Mouse (Mus musculus): Measurements from ENCODE around the gene Lsg1.
A peak's percentile ranks its signal among the peaks of the same experiment; 100 is the strongest.

The Lsg1 gene

DNA sequence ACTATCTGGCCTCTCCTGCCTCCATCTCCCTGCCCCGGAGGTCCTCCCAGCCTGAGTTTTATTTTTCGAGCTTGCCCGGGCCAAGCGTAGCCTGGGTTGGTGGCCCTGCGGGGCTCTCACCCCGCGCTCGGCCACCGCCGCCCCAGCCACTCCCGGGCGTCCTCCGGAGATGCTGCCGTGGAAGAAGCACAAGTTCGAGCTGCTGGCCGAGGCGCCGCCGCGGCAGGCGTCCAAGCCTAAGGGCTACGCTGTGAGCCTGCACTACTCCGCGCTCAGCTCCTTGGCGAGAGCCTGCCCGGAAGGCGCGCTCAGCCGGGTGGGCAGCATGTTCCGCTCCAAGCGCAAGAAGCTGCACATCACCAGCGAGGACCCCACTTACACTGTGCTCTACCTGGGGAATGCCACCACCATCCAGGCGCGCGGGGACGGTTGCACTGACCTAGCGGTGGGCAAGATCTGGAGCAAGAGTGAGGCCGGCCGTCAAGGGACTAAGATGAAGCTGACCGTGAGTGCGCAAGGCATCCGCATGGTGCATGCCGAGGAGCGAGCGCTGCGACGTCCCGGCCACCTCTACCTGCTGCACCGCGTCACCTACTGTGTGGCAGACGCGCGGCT, 13.1 kb upstream of the Lsg1 start:
- DNase-seq (ENCODE audit: low spot score) = peak; percentile 44

- peak; percentile 81 for DNase-seq (ENCODE audit: low spot score)
Measured at GRCm38 (mm10) chr16:30599491-30600268, 12.3 kb upstream of the Lsg1 start, which contains the start of gene Fam43a. Fam43a (plus strand) TSS chr16:30599723.

DNA sequence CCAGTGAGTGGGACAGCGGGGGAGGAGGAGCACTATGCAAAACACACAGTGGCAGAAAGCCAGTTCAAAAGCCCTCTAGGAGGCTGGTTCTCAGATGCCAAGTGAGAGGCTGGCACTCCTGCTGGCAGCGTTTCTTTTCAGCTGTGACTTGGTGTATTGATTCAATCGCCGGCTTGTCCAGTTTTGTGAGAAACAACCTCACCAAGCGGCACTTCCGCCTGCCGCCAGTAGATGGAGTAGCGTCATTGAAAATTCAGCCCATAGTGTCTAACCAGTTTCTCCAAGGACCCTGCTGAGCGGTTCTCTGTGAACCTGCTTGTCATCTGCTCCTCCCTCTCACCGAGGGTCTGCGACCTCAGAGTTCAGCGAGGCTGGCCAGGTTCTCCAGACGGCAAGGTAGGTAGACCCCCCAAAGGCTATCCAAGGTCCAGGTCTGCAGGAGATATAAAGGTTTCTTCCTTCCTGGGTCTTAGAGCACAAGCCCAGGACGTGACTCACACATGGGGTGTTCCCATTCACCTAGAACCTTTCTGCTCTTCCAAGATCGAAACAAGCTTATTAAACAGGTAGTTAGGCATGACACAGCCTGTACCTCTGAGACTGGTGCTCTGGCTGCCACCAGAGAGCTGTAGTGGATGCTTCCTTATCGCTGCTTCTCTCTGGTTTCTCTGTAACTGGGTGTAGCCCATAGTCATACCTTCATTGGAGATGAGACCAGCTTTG, 9.7 kb upstream of the Lsg1 start:
- peak; percentile 95 for DNase-seq (ENCODE audit: low spot score)

DNA sequence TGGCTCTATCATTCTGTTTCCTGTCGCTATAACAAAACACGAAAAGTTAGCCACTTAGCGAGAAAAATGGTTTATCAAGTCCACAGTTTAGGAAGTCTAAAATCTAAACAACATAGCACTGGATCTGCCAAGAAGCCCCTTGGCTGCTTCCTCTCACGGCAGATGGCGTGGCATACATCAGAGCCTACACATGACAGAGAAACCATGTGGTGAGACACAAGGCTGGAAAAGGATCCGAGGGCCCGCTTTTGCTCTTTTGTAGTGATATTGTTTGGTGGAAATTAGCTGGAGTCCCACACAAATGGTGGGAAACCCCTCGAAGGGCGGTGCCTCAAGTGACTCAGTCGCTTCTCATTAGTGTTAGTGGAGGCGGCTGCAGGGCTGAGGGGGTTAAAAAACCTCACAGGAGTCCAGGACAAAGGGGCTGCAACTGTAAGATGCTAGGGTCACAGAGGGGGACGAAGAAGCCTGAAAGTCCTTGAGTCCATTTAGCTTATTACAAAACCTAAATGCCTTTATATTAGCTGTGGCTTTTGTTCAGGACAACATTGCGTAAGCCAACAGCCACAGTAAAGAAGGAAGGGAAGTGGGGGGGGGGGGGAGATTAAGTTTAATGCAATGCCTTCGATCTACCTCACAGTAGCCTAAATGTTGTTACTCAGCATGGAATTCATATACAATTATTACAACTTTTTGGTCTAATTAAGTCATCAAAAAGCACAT, 8.6 kb upstream of the Lsg1 start:
- DNase-seq (ENCODE audit: low spot score) = peak; percentile 58

GRCm38 (mm10) chr16:30595356-30595755, 8.0 kb upstream of the Lsg1 start:
- no peak for DNase-seq (ENCODE audit: low spot score)

GRCm38 (mm10) chr16:30591990-30592389, 4.6 kb upstream of the Lsg1 start:
- DNase-seq (ENCODE audit: low spot score) = no peak

DNA sequence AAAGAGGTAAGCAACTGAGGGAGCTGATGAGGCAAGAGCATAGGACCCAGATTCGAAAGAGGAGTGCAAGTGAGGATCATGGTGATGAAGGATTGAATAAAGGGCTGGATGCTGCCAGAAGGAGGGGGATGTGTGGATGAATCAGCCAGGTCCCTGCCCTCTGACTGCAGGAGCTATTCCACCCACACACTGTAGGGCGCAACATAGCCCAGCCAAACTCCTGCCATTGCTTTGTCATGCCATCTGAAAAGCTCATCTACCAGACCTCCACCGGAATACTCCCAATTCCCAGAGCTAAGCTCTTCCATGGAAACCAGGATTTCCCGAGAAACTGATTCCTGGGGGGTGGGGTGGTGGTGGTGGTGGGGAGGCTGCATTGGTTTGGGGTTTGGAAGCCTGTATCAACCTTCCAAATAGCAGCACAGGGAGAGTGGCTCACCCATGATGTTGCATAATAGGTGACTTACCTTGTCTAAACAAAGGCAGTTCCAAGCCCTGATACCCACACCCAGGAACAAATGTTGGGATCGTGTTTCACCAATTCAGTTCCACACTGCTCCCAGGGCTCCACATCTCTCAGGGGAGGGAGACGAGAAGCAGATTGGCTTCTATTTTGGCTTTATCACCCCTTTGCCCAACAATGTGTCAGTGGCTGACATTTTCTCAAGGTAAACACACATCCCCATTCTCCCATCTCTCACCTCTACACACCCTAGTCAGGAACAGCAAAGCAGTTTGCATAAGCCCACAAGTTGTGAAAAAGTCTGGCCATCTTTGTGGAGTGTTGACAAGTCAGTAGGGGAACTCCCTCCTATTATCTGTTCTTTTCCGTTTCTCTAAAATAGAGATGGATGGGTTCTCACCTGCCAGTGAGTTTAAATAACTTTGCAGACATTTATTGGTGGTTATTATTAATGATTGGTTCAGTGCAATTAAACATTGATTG, 3.1 kb upstream of the Lsg1 start:
- DNase-seq (ENCODE audit: low spot score) = no peak

DNA sequence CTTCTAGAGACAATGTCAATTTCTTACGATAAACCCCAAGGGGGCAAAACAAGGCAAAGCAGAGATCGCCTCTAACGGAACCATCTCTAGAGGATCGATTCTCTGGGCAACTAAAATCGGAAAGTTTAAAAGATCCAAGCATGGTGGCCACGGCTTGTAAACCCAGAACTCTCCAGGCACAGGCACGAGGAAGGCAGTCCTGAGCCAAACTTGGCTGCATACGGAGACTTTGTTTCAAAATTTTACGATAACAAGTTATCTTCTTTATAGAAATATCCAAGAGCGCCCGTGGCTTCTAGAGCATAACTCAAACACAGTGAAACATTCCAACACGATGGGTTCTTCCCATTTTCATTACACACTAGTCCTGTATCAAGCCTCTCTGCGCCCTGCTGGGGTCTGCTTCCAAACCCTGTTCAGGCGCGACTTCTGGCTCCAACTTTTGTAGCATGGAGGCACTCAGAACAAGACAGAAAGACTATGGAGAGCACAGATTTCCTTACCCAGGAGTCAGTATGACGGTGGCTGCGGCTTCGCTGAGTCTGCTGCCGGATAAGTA, 378 bp downstream of the Lsg1 start:
- no peak for DNase-seq (ENCODE audit: low spot score)

GRCm38 (mm10) chr16:30580765-30581164, 6.6 kb downstream of the Lsg1 start:
- no peak for DNase-seq (ENCODE audit: low spot score)

GRCm38 (mm10) chr16:30576392-30576791, 11.0 kb downstream of the Lsg1 start:
- DNase-seq (ENCODE audit: low spot score) = no peak

DNA sequence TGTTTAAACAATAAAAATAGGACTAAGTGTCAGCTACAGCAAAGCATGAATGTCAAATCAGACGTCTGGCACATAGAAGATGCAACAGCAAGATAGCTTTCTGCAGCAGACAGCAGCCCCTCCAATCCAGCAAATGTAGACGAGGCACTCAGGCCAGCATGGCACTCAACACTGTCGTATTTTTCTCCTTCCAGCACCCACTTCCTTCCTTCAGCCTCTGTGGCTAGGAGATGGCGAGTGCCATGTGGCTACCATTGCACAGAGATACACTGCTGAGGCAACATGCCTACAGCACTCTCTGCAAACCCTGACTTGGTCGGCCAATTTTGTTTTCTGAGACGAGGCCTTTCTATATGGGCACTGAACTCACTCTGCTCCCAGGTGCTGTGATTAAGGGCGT, 11.6 kb downstream of the Lsg1 start:
- no peak for DNase-seq (ENCODE audit: low spot score)

DNA sequence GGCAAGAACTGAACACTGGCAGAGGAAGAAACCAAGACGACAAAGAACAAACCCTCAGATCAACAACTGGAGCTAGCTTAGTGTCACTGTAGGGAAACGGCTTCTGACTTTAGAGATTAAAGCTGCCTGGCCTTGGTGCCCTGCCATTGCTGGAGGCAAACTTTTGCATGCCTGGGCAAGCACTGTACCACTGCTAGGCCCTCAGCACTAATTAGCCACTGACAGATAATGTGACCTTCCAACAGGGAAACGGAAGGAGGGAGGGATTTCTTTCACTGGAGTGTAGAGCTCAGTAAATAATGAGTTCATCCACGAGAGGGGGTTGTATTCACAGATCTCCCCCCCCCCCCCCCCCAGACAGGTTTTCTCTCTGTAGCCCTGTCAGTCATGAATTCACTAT, 15.2 kb downstream of the Lsg1 start:
- no peak for DNase-seq (ENCODE audit: low spot score)

DNA sequence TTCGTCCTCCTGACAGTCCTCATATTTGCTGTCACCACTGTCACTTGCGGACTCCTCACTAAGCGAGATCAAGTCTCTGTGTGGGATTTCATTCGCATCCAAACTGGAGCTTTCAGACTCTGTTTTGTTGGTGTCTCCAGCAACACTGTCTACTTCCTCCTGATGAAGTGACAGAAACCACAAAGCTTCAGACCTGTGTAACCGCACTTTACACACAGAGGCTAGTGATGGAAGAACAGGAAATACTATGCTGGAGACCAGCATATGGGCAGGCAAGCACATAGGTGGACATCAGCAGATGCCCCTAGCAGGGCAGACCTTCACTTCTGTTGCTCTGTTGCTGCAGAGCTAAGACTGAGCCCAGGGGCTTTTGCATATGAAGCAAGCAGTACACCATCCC, 16.0 kb downstream of the Lsg1 start:
- DNase-seq (ENCODE audit: low spot score) = no peak

- DNase-seq (ENCODE audit: low spot score) = no peak
Measured at GRCm38 (mm10) chr16:30570173-30570572, 17.2 kb downstream of the Lsg1 start.

DNA sequence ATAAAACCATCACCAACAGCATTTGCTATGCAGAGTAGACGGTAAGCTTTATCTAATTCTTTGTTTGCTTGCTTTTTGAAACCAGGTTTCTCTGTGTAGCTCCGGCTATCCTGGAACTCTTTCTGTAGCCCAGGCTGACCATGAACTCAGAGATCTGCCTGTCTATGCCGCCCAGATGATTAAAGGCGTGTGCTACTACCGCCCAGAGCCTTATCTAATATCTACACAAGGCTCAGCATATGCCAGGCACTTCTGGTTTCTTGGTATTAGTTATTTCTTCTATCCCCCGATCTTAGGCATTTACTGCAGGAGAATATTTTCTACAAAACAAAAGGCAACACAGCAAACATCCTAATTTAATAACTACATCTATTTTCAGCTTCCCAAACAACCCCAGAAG, 21.8 kb downstream of the Lsg1 start:
- no peak for DNase-seq (ENCODE audit: low spot score)

GRCm38 (mm10) chr16:30560601-30561000, 26.8 kb downstream of the Lsg1 start:
- DNase-seq (ENCODE audit: low spot score) = no peak

GRCm38 (mm10) chr16:30559312-30559992, 27.9 kb downstream of the Lsg1 start:
- no peak for DNase-seq (ENCODE audit: low spot score)

- DNase-seq (ENCODE audit: low spot score) = no peak
Measured at GRCm38 (mm10) chr16:30554109-30554508, 33.3 kb downstream of the Lsg1 start.

- DNase-seq (ENCODE audit: low spot score) = peak; percentile 73
Measured at GRCm38 (mm10) chr16:30552621-30553338, 34.6 kb downstream of the Lsg1 start.

DNA sequence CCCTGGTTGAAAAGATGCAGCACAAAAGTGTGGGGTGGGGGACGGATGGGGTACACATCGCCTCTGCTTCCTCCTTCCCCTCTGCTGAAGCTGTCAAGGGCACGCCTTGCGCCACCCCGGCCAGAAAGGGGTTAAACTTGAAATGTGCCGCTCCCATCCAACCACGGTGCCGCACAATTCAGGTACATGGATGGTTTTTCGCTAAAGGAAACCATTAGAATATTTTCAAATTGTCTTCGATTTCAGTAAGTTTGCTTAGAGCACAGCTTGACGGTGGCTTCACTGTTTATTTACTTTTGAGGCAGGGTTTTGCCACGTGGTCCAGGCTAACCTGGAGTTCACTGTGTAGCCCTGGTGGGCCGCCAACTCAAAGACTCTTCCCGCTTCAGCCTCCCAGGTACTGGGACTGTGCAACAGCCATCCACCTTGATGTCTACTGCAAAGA, 36.6 kb downstream of the Lsg1 start, which contains the start of gene Tmem44:
Gene Tmem44, minus strand, starts transcription at position 95 of the 445 bp plus-strand sequence.
- no peak for DNase-seq (ENCODE audit: low spot score)

Data from layer of hippocampus, adult 11-12 months (tissue).